Comparison of ENCODE assay signal across 9 mouse cellular contexts in the genomic region with DNA sequence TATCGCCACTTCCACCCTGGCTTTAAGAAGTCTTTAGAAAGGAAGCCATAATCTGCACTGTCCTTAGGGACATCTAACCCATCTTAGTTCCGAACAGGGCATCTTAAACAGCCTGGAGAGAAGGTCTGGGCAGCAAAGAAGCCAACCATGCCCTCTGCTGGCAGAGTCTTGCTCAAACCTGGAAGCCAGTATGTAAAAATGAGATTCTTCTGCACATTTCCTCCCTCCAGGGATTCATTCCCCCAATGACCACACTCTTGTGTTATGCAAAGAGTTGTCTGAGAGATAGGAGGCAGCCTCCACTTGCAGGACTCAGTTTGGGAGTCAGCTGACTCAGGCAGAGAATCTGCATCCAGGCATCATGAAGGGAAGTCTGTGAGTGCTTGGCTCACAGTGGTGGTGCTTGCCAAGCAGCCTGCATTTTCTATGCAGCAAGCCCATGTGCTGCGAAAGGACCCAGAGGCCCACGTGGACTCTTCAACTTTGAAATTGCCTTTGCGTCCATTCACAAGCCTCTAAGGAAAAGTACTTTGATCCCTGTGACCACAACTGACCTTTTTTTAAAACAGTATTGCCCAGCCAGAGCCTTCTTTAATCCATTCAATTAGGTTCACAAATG.
A peak's percentile ranks its signal among the peaks of the same experiment; 100 is the strongest.
DNase-seq lines count a peak whose midpoint lies in the region; ATAC-seq and TF ChIP-seq lines count a peak whose summit lies in the region.
"Had no signal": no experiment of that assay in that cellular context is flagged by ENCODE, and none has a peak within 500 bp of the region (broad histone marks: within the 10 kb centered on the region; RNA-seq: fewer than 3 reads in every experiment).

No protein-coding gene starts in this region.

- no peak overlapping the region for H3K9ac ChIP-seq in hindbrain, embryonic 14.5 days
- H3K9ac ChIP-seq in hindbrain, embryonic 12.5 days: no peak overlapping the region
- no peak overlapping the region for H3K9ac ChIP-seq in CH12.LX (ENCODE audit: insufficient read depth, low read depth)
- H3K9ac ChIP-seq: hindbrain, embryonic 15.5 days had no signal

- DNase-seq in hindbrain, embryonic 14.5 days (ENCODE audit: low spot score): peak; percentile 42
- peak; percentile 62 for DNase-seq in CH12.LX (ENCODE audit: extremely low read depth)
- DNase-seq in heart, postnatal 10 days: peak; percentile 64 to 73
- DNase-seq in left cerebral cortex, postnatal 25 days (ENCODE audit: low spot score in 2 of 2): peak; percentile 27 to 55
- peak; percentile 36 for DNase-seq in skeletal muscle tissue, adult 2 months (ENCODE audit: low read depth, low spot score)
- no peak for DNase-seq in midbrain, embryonic 10.5 days (ENCODE audit: low spot score)

- H3K4me1 ChIP-seq in hindbrain, embryonic 14.5 days (replicated peaks; ENCODE audit: control insufficient read depth, insufficient read depth, low read length): no peaks in the 10 kb centered on the region
- no peaks in the 10 kb centered on the region for H3K4me1 ChIP-seq in hindbrain, embryonic 12.5 days
- peaks cover 0 to 8% of the 10 kb centered on the region in 2 experiments; a peak in 1 of 4 replicates for H3K4me1 ChIP-seq in CH12.LX (ENCODE audit: control insufficient read depth in 1 of 2, insufficient read depth in 2 of 2)
- H3K4me1 ChIP-seq in bone marrow macrophage, adult 2 months (ENCODE audit: control insufficient read depth, insufficient read depth, low read length): peaks cover 49% of the 10 kb centered on the region
- peaks cover 18% of the 10 kb centered on the region for H3K4me1 ChIP-seq in midbrain, embryonic 10.5 days
- H3K4me1 ChIP-seq: hindbrain, embryonic 15.5 days had no signal

- dilution Hi-C loops in CH12.LX (cut with MboI; ENCODE audit: extremely low pct_ligation_motif_present, extremely low pct_unique_long_range_greater_than_20kb, low sequenced_read_pairs): no loop called here

- WGBS in hindbrain, embryonic 14.5 days: 57% methylated on average over 5 of the region's 5 CpGs
- WGBS in hindbrain, embryonic 12.5 days: 57% methylated on average over 5 of the region's 5 CpGs
- 56% methylated on average over 5 of the region's 5 CpGs for WGBS in midbrain, embryonic 10.5 days

- H3K36me3 ChIP-seq in hindbrain, embryonic 14.5 days (replicated peaks; ENCODE audit: control insufficient read depth, insufficient read depth): no peaks in the 10 kb centered on the region
- no peaks in the 10 kb centered on the region for H3K36me3 ChIP-seq in hindbrain, embryonic 12.5 days
- no peaks in the 10 kb centered on the region for H3K36me3 ChIP-seq in CH12.LX (replicated peaks in 1 of 2; ENCODE audit: control insufficient read depth in 1 of 2, insufficient read depth in 1 of 2, low read length in 1 of 2)
- H3K36me3 ChIP-seq in midbrain, embryonic 10.5 days: no peaks in the 10 kb centered on the region
- H3K36me3 ChIP-seq: hindbrain, embryonic 15.5 days had no signal

- no peak for TF ChIP-seq EP300 in CH12.LX (IDR thresholded peaks at IDR 0.05; ENCODE audit: low read length)

- no peaks in the 10 kb centered on the region for H3K79me2 ChIP-seq in CH12.LX (replicated peaks; ENCODE audit: control insufficient read depth, extremely low read depth, insufficient read depth, poor library complexity, severe bottlenecking)

- intact Hi-C loops in heart, postnatal 10 days (cut with DNase I): loop anchor here (2.0 to 5.0 kb wide), 3 partner anchors 37 to 128 kb away; a partner anchor contains a TSS
- intact Hi-C loops in left cerebral cortex, postnatal 25 days (cut with DNase I): loop anchor here (5.0 kb wide), 1 partner anchor 128 kb away; a partner anchor contains a TSS

- no peaks in the 10 kb centered on the region for H3K9me3 ChIP-seq in hindbrain, embryonic 14.5 days (ENCODE audit: control insufficient read depth, low read length)
- H3K9me3 ChIP-seq in hindbrain, embryonic 12.5 days (replicated peaks): no peaks in the 10 kb centered on the region
- no peaks in the 10 kb centered on the region for H3K9me3 ChIP-seq in CH12.LX (replicated peaks; ENCODE audit: low read length)
- H3K9me3 ChIP-seq in midbrain, embryonic 10.5 days (replicated peaks): no peaks in the 10 kb centered on the region
- H3K9me3 ChIP-seq: hindbrain, embryonic 15.5 days had no signal

- H3K27ac ChIP-seq in hindbrain, embryonic 14.5 days: no peak overlapping the region
- no peak overlapping the region for H3K27ac ChIP-seq in hindbrain, embryonic 12.5 days
- H3K27ac ChIP-seq in CH12.LX (ENCODE audit: insufficient read depth, low read depth): no peak overlapping the region
- H3K27ac ChIP-seq in bone marrow macrophage, adult 2 months (ENCODE audit: insufficient read depth, low read depth, low read length): peak overlapping the region; percentile 50
- H3K27ac ChIP-seq in midbrain, embryonic 10.5 days (replicated peaks): no peak overlapping the region
- H3K27ac ChIP-seq: hindbrain, embryonic 15.5 days had no signal

- ATAC-seq in hindbrain, embryonic 14.5 days (ENCODE audit: low FRiP score): no peak
- no peak for ATAC-seq in hindbrain, embryonic 12.5 days (ENCODE audit: low FRiP score)

- in situ Hi-C loops in CH12.LX (cut with MboI; ENCODE audit: low pct_ligation_motif_present, low pct_unique_long_range_greater_than_20kb, low sequenced_read_pairs): no loop called here

- no peak overlapping the region for H3K4me3 ChIP-seq in hindbrain, embryonic 14.5 days (replicated peaks; ENCODE audit: low read length)
- no peak overlapping the region for H3K4me3 ChIP-seq in hindbrain, embryonic 12.5 days
- no peak overlapping the region for H3K4me3 ChIP-seq in CH12.LX (replicated peaks in 1 of 3; ENCODE audit: low read depth in 2 of 3, low read length in 2 of 3, poor library complexity in 1 of 3)
- H3K4me3 ChIP-seq in bone marrow macrophage, adult 2 months (ENCODE audit: insufficient read depth, low read length): no peak overlapping the region
- H3K4me3 ChIP-seq in midbrain, embryonic 10.5 days: no peak overlapping the region
- H3K4me3 ChIP-seq: hindbrain, embryonic 15.5 days had no signal

- TF ChIP-seq POLR2A in CH12.LX (IDR thresholded peaks at IDR 0.05; ENCODE audit: low read depth, low read length): no peak
- no peak for TF ChIP-seq POLR2A in bone marrow macrophage, adult 2 months (IDR thresholded peaks at IDR 0.05; ENCODE audit: borderline replicate concordance, low read depth, low read length)

- peak; percentile 70 for TF ChIP-seq RAD21 in CH12.LX (IDR thresholded peaks at IDR 0.05; ENCODE audit: low read depth, low read length)

- no peaks in the 10 kb centered on the region for H3K27me3 ChIP-seq in hindbrain, embryonic 14.5 days (ENCODE audit: control insufficient read depth, insufficient read depth, low read length)
- no peaks in the 10 kb centered on the region for H3K27me3 ChIP-seq in hindbrain, embryonic 12.5 days
- H3K27me3 ChIP-seq in CH12.LX (replicated peaks): no peaks in the 10 kb centered on the region
- no peaks in the 10 kb centered on the region for H3K27me3 ChIP-seq in midbrain, embryonic 10.5 days (ENCODE audit: low read depth, poor library complexity, severe bottlenecking)
- H3K27me3 ChIP-seq: hindbrain, embryonic 15.5 days had no signal

- TF ChIP-seq CTCF in CH12.LX (conservative IDR thresholded peaks at IDR 0.05 in 1 of 2, IDR thresholded peaks at IDR 0.05 in 1 of 2; ENCODE audit: low read depth in 2 of 2, low read length in 2 of 2): peak; percentile 41 to 78; a peak in 3 of 4 replicates
- peak; percentile 83 for TF ChIP-seq CTCF in bone marrow macrophage, adult 2 months (IDR thresholded peaks at IDR 0.05; ENCODE audit: low read depth, low read length)

- no peak overlapping the region for H3K4me2 ChIP-seq in hindbrain, embryonic 14.5 days (replicated peaks)
- H3K4me2 ChIP-seq in hindbrain, embryonic 12.5 days (replicated peaks): no peak overlapping the region
- H3K4me2 ChIP-seq in CH12.LX (ENCODE audit: insufficient read depth, low read depth, poor library complexity, severe bottlenecking): no peak overlapping the region
- H3K4me2 ChIP-seq: hindbrain, embryonic 15.5 days had no signal

TF ChIP-seq in CH12.LX, 34 proteins besides CTCF, POLR2A, EP300 and RAD21:
- no peak for TF ChIP-seq PAX5 (IDR thresholded peaks at IDR 0.05; ENCODE audit: low read length)
- 0 out of 2 replicates have a peak, but pooled peaks have one; percentile 11 for TF ChIP-seq ZC3H11A (IDR thresholded peaks at IDR 0.05; ENCODE audit: low read depth, low read length)
- TF ChIP-seq SMC3 (IDR thresholded peaks at IDR 0.05; ENCODE audit: low read depth, low read length): peak; percentile 82
- no peak for TF ChIP-seq CHD1 (IDR thresholded peaks at IDR 0.05; ENCODE audit: low read depth, low read length)
